Mouse (Mus musculus) limb, embryonic 12.5 days (tissue): Measurements from ENCODE around the gene Prkar1a. TPM values are rescaled to one million over a fixed set of nuclear protein-coding genes. Genes with fewer than 3 reads are reported as not detected.

Experiments used
- ATAC-seq: fragments of 200-750 bp; cut with Nextera tagmentation; 2 replicates; pipeline ENCODE4 v1.8.0; 2017; ENCODE audit warnings: low read depth, moderate TSS enrichment; ENCODE audit not compliant: insufficient number of reproducible peaks, insufficient read depth, low FRiP score, low TSS enrichment
- H3K27ac ChIP-seq: fragments of 300-500 bp; sonication (generic); 2 replicates; pipeline ENCODE4 v1.5.1; 2016; ENCODE audit warnings: mild to moderate bottlenecking, moderate library complexity
- H3K27me3 ChIP-seq: fragments of 300-500 bp; sonication (generic); 2 replicates; pipeline ENCODE4 v1.6.1; 2016; ENCODE audit warnings: mild to moderate bottlenecking, moderate library complexity
- H3K36me3 ChIP-seq: fragments of 300-500 bp; sonication (generic); 2 replicates; pipeline ENCODE4 v1.6.1; 2016; ENCODE audit warnings: mild to moderate bottlenecking, moderate library complexity
- H3K4me1 ChIP-seq: fragments of 300-500 bp; sonication (generic); replicated peaks from 2 replicates; pipeline ENCODE4 v1.6.1; 2016
- H3K4me2 ChIP-seq: fragments of 300-500 bp; sonication (generic); 2 replicates; pipeline ENCODE4 v1.6.1; 2016; ENCODE audit warnings: mild to moderate bottlenecking, moderate library complexity
- H3K4me3 ChIP-seq: fragments of 300-500 bp; sonication (generic); replicated peaks from 2 replicates; pipeline ENCODE4 v1.5.1; 2016; ENCODE audit warnings: mild to moderate bottlenecking
- H3K9ac ChIP-seq: fragments of 300-500 bp; sonication (generic); replicated peaks from 2 replicates; pipeline ENCODE4 v1.6.1; 2016; ENCODE audit warnings: mild to moderate bottlenecking, moderate library complexity
- H3K9me3 ChIP-seq: fragments of 300-500 bp; sonication (generic); 2 replicates; pipeline ENCODE4 v1.6.1; 2016; ENCODE audit warnings: mild to moderate bottlenecking, moderate library complexity
- WGBS: fragments of 180-500 bp; shearing (Covaris S2); methylation state at CpG from one replicate; pipeline ENCODE4 v1.1.7; 2016; 5-methylcytosine and 5-hydroxymethylcytosine counted together
- polyA plus RNA-seq: library from polyadenylated mRNA; unstranded; fragments of >200 nt; fragmentation: Nextera tagmentation; extraction: Ambion mirVana; gene quantifications from 2 replicates; pipeline ENCODE4 v1.2.1, GENCODE M21; 2016

Gene Prkar1a
- polyA plus RNA-seq, 1 experiment from 2014 or later = 359 TPM

- ATAC-seq = no peak
Observed at GRCm38 (mm10) chr11:109709501-109709900, 60.3 kb downstream of the Prkar1a start.

GRCm38 (mm10) chr11:109714341-109715247 is 65.4 kb downstream of the Prkar1a start:
- Histone ChIP-seq H3K4me3 (no peak overlapping the region), H3K4me1 (peaks cover 30% of the 10 kb centered on the region), H3K27ac (peak overlapping the region; percentile 56; the same call in 1 of the 2 replicates), H3K36me3 (no peaks in the 10 kb centered on the region), H3K4me2 (peak overlapping the region; percentile 4; the same call in 1 of the 2 replicates), H3K9ac (no peak overlapping the region), H3K27me3 (peaks cover 3% of the 10 kb centered on the region; the same call in 1 of the 2 replicates), H3K9me3 (no peaks in the 10 kb centered on the region)
- WGBS = 45% methylated on average over 17 of the region's 17 CpGs
- ATAC-seq = peak; percentile 26; the same call in 1 of the 2 replicates

More at GRCm38 (mm10) chr11:109709501-109709900, 60.3 kb downstream of the Prkar1a start:
- no peak overlapping the region for H3K4me3 ChIP-seq
- no peaks in the 10 kb centered on the region for H3K36me3 ChIP-seq
- H3K4me1 ChIP-seq = peaks cover 13% of the 10 kb centered on the region
- H3K9ac ChIP-seq = no peak overlapping the region
- 88% methylated on average over 5 of the region's 5 CpGs for WGBS
- H3K4me2 ChIP-seq = no peak overlapping the region
- H3K27me3 ChIP-seq = no peaks in the 10 kb centered on the region
- no peak overlapping the region for H3K27ac ChIP-seq
- H3K9me3 ChIP-seq = no peaks in the 10 kb centered on the region

GRCm38 (mm10) chr11:109715311-109715781 is 66.1 kb downstream of the Prkar1a start:
- peak; percentile 34; the same call in 1 of the 2 replicates for ATAC-seq
- peak overlapping the region; percentile 4; the same call in 1 of the 2 replicates for H3K4me2 ChIP-seq
- WGBS = 28% methylated on average over 12 of the region's 12 CpGs

GRCm38 (mm10) chr11:109716981-109717380 is 67.8 kb downstream of the Prkar1a start:
- H3K27ac ChIP-seq = no peak overlapping the region
- no peak overlapping the region for H3K9ac ChIP-seq
- no peaks in the 10 kb centered on the region for H3K36me3 ChIP-seq
- 65% methylated on average over 7 of the region's 7 CpGs for WGBS
- peaks cover 44% of the 10 kb centered on the region for H3K4me1 ChIP-seq
- ATAC-seq = no peak
- no peak overlapping the region for H3K4me3 ChIP-seq
- H3K4me2 ChIP-seq = no peak overlapping the region
- peaks cover 23% of the 10 kb centered on the region for H3K27me3 ChIP-seq
- H3K9me3 ChIP-seq = no peaks in the 10 kb centered on the region

More at GRCm38 (mm10) chr11:109715311-109715781, 66.1 kb downstream of the Prkar1a start:
- peak overlapping the region; percentile 56; the same call in 1 of the 2 replicates for H3K27ac ChIP-seq
- H3K4me1 ChIP-seq = peaks cover 30% of the 10 kb centered on the region
- no peaks in the 10 kb centered on the region for H3K36me3 ChIP-seq
- no peak overlapping the region for H3K4me3 ChIP-seq
- no peak overlapping the region for H3K9ac ChIP-seq
- peaks cover 7% of the 10 kb centered on the region for H3K27me3 ChIP-seq
- no peaks in the 10 kb centered on the region for H3K9me3 ChIP-seq

- no peak overlapping the region for H3K9ac ChIP-seq
- H3K27ac ChIP-seq = no peak overlapping the region
- H3K9me3 ChIP-seq = no peaks in the 10 kb centered on the region
- no peak for ATAC-seq
- H3K4me2 ChIP-seq = no peak overlapping the region
- WGBS = 92% methylated on average over 5 of the region's 5 CpGs
- H3K4me1 ChIP-seq = peaks cover 47% of the 10 kb centered on the region
- peaks cover 28% of the 10 kb centered on the region for H3K27me3 ChIP-seq
- H3K36me3 ChIP-seq = no peaks in the 10 kb centered on the region
- no peak overlapping the region for H3K4me3 ChIP-seq
Observed at GRCm38 (mm10) chr11:109717448-109717847, 68.2 kb downstream of the Prkar1a start.

- Histone ChIP-seq H3K36me3 (no peaks in the 10 kb centered on the region), H3K4me2 (no peak overlapping the region), H3K4me1 (peaks cover 53% of the 10 kb centered on the region), H3K9me3 (no peaks in the 10 kb centered on the region), H3K4me3 (no peak overlapping the region), H3K27ac (no peak overlapping the region), H3K27me3 (peaks cover 36% of the 10 kb centered on the region), H3K9ac (no peak overlapping the region)
- 82% methylated on average over 15 of the region's 15 CpGs for WGBS
- ATAC-seq = no peak
Observed at GRCm38 (mm10) chr11:109717966-109718895, 69.0 kb downstream of the Prkar1a start.

Other genes with a start within 250 kb of the Prkar1a start
- not detected in 2 replicates for gene 9930022D16Rik, start 235.5 kb upstream of the Prkar1a start, polyA plus RNA-seq
- 43.2 and 46.8 TPM in 2 replicates for gene Amz2, start 223.5 kb upstream of the Prkar1a start, polyA plus RNA-seq
- 2.8 and 4.3 TPM in 2 replicates for gene Arsg, start 176.0 kb upstream of the Prkar1a start, polyA plus RNA-seq
- gene Slc16a6, start 175.8 kb upstream of the Prkar1a start, polyA plus RNA-seq = 3.5 and 3.6 TPM in 2 replicates
- 40.6 and 41.0 TPM in 2 replicates for gene Wipi1, start 37.4 kb upstream of the Prkar1a start, polyA plus RNA-seq
- gene Fam20a, start 72.9 kb downstream of the Prkar1a start, polyA plus RNA-seq = 0.28 and 0.64 TPM in 2 replicates
- not detected in 2 replicates for gene 1700012B07Rik, start 178.6 kb downstream of the Prkar1a start, polyA plus RNA-seq